Mouse (Mus musculus): Measurements from ENCODE around the gene Kcnk12.

The Kcnk12 gene

GRCm38 (mm10) chr17:87797688-87798291 lies at the start of gene Kcnk12:
Gene Kcnk12, minus strand, starts transcription at chr17:87797994.
- DNase-seq = peak; percentile 6

GRCm38 (mm10) chr17:87842156-87842555 lies 44.4 kb upstream of the Kcnk12 start:
- DNase-seq = no peak

GRCm38 (mm10) chr17:87840079-87840478 lies 42.3 kb upstream of the Kcnk12 start:
- no peak for DNase-seq

GRCm38 (mm10) chr17:87834850-87835249 lies 37.1 kb upstream of the Kcnk12 start:
- DNase-seq = no peak

GRCm38 (mm10) chr17:87826909-87827308 lies 29.1 kb upstream of the Kcnk12 start:
- no peak for DNase-seq

DNA sequence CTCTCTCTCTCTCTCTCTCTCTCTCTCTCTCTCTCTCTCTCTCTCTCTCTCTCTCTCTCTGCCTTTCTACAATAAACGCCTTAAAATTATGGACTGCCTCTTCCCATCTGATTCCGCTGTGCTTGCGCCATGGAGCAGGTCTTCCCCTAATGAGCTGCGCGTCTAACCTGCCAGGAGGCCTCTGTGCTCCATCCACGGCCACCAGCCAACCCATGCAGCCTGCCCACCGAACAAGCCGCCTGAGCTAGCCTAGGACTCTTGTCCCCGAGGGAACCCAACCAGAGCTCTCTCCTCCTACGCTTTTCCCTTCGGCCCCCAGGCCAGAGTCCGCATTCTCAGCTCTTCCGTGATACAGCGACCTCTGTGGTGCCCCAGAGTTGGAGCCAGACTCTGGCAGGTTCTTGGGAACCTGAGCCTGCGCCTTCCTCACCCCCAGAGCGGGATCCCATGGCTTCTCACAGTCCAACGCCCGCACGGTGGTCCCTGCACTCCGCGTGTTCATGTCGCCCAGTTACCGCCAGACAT lies 28.3 kb upstream of the Kcnk12 start:
- DNase-seq = no peak

- DNase-seq = no peak
These were observed 27.7 kb upstream of the Kcnk12 start for GRCm38 (mm10) chr17:87825454-87826008.

DNA sequence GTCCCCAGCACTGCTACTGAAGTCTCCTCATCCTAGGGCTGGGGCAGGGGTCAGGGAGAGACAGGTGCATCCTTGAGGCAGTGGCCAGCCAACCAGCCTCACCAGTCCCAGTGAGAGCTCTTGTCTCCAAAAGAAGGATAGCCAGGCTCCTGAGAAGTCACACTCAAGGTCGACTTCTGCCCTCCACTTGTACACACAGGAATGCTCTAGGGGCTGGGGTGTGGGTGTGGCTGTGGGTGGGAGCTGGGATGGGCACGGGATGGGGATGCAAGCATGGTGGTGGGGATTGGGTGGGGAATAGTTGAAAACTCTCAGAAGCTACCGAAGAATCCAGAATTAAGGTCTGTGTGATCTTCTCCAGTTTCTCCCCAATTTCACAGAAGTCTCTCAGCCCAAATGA lies 25.2 kb upstream of the Kcnk12 start:
- no peak for DNase-seq

DNA sequence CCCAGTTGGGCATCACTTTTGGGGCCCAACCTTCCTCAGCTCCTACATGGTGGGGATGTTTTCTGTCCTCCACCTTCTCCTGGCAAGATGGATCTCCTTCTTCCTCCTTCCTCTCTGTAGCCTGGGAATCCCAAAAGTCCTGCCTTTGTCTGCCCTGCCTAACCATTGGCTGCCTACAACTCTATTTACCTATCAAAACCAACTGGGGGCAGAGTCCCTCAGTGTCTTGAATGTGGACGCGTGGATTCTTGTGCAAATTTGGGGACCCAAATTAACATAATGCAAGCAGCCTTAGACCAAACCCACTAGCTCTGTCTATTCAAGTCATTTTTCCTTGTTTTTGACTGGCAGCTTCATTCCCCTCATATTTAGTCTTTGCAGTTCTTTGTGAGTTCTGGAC lies 11.8 kb upstream of the Kcnk12 start:
- DNase-seq = no peak

DNA sequence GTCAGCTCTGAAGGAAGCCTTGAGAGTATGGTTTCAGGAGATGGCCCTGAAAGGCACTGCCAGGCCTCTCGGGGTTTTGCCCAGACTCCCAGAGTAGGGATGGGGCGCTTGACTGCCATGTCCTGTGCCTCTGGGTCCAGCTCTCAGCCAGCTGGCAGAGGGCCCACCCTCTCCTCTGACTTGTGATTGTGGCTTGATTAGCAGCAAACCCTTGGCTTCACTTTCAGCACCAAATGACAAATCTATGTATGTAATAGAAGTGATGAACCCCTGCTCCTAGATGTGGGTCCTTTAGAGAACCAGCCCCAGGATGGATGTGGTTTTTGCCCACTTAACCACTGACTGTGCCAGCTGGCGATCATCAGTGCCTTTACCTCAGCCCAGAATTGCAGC lies 2.1 kb upstream of the Kcnk12 start:
- DNase-seq = no peak

DNA sequence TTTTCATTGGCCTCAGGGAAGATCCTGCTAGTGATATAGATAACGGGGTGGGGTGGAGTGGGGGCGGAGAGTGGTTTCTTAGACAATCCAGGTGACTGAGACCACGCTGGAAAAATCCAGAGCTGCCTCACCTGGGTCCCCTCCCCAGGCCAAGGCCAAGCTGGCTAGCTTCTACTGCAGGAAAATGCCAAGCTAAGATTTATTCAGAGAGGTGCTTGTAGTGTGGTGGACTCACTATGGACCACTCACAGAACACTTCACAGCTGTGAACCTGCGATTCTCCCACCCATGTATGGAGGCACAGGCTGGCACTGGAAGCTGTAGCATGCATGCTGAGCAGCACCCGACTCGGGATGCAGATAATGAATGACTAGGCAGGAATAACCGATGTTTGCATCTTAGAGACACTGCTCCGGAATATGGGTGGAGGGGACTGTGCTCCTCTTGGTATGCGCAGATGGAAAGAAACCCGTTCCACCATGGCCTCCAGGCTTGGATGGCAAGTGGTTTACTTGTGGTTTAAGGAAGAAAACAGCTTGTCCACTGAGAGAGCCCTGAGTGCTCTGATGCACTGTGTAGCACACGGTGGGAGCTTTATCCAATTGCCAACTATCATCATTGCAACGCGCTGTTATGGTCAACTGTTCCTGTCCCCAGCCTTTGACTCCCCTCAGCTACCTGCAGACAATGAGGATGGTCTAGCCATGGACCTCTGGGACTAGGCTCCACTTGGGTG lies 1.6 kb upstream of the Kcnk12 start:
- DNase-seq = no peak

GRCm38 (mm10) chr17:87798423-87798941 lies 688 bp upstream of the Kcnk12 start:
- DNase-seq = no peak

GRCm38 (mm10) chr17:87796881-87797416 lies 845 bp downstream of the Kcnk12 start:
- DNase-seq = no peak

- DNase-seq = no peak
These were observed 1.7 kb downstream of the Kcnk12 start for GRCm38 (mm10) chr17:87795927-87796714.

DNA sequence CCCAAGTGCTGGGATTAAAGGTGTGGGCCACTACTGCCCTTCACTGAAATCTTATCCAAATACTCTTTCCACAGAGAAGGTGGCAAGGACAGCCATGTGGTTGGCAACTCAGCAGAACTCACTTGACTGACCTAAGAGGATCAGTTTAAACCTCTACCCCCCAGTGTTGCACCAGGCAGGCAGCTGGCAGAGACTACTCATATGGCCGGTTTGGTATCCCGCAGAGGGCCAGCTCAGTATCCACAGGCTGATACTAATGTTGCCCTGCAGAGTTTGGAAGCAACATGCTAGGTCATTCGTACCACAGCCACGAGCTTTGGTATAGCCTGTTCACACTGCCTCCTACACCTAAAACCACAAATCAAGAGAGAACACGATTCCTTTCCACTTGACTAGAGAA lies 3.0 kb downstream of the Kcnk12 start:
- DNase-seq = no peak

DNA sequence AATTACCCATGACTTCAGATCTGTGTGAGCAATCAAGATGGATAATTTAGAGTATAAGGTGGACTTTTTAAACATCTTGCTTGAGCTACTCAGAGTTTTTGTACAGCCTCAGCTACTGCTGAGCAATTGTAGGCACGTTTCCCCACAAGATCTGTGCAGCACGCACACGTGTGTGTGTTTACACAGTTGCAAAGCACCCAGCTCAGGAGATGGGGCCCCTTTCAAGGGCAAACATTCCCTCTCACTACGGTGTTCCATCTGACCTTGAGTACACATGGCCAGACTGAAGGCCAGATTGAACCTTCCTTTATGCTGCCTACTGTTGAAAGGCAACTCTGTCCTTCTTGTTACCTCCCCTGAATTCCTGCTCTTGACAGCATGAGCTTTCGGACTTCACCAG lies 4.5 kb downstream of the Kcnk12 start:
- DNase-seq = no peak

GRCm38 (mm10) chr17:87792623-87793315 lies 5.0 kb downstream of the Kcnk12 start:
- no peak for DNase-seq

GRCm38 (mm10) chr17:87791517-87792098 lies 6.2 kb downstream of the Kcnk12 start:
- no peak for DNase-seq

DNA sequence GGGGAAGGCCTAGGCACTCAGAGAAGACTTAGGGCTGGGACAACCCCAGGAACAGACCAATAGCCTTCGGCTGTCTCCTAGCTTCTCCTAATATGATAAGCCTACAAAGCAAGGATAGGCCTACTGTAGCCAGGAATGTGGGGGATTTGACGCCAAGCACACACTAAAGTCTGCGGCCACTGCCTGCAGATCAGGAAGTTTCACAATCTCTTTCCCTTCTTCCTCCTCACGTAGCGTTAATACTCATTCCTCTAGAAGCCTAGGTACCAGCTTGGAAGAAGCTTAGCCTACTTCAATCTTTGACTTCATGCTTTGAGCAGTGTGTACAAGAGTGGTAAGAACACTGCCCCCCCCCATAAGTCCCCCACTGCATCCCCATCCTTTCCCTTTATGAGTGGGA lies 7.1 kb downstream of the Kcnk12 start:
- DNase-seq = no peak

DNA sequence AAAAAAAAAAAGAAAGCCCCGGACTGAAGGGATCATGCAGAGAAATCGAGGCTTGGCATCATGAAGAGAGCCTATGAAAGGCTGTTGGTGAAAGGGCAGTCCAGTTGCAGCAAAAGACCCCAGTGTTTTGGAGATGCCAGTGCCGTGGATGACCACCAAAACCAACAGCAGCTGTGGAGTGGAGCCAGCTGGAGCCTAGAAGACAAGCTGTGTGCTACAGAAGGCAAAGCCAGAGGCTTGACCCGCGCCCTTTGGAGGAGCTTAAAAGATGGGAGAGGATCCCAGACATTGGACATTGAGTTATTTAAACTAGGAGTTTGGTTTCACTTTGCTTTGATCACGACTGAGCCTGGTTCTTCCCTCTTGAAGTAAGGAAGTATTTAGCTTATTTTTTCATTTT lies 9.6 kb downstream of the Kcnk12 start:
- no peak for DNase-seq

DNA sequence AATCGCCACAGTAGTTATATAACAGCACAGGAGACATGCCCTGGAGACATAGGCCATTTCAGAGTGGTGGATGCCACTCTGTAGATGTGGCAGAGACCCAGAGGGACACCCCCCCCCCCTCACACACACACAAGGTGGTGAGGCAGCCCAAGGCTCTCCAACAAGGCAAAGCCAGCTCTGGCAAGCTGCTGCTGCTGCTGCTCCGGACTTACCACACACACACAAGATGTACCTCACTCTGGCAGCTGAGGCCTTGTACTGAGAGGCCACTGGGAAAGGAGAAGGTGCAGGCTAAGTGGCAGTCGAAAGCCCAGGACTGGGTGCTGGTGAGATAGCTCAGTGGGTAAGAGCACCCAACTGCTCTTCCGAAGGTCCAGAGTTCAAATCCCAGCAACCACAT lies 10.1 kb downstream of the Kcnk12 start:
- no peak for DNase-seq

DNA sequence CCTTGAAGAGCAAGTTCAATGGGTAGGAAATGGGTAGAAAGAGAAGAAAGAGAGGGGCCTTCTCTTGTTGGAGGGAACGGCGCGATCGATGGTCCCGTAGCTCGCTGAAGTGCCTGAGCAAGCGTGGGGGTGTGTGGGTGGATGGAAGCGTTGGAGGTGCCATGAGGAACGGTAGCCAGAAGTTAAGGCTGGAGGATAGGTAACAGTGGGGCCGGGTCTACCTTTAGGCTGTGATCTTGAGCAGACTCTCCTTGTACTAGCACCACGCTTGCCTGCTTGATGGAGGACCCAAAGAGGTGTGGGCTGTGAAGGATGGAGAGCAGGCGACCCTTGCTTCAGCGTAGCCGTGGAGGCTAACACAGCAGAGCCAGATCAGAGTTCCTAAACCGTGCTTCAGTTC lies 12.1 kb downstream of the Kcnk12 start:
- DNase-seq = no peak

Data from kidney, adult 11 months (tissue).